Mouse (Mus musculus): ENCODE data around the gene Krt88. TPM values are rescaled to one million over a fixed set of nuclear protein-coding genes. Genes with fewer than 3 reads are reported as not detected.

The Krt88 gene
- polyA plus RNA-seq, 1 experiment = not detected

DNA sequence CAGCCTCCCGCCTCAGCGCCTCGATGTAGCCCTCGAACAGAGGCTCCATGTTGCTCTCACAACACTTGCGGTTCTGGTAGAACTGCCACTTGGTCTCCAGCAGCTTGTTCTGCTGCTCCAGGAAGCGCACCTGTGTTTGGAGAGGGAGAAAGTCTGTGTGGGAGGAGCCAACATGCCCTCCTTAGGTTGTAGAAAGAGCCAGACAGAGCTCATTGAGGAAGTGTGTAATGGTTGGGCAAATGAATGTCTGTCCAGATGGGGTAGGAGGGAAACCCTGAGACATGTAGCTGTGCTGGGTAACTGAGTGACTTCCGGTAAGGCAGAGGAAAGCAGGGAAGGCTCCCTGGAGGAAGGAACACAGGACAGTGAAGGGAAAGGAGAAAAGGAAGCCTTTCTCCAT lies 10.9 kb upstream of the Krt88 start:
- peaks cover 20% of the 10 kb centered on the region for H3K27me3 ChIP-seq (ENCODE audit: control insufficient read depth)
- no peaks in the 10 kb centered on the region for H3K9me3 ChIP-seq (ENCODE audit: control insufficient read depth, low read length)
- no peaks in the 10 kb centered on the region for H3K4me1 ChIP-seq (ENCODE audit: control insufficient read depth)
- no peaks in the 10 kb centered on the region for H3K36me3 ChIP-seq (ENCODE audit: control insufficient read depth)
- H3K4me3 ChIP-seq (replicated peaks) = no peak overlapping the region
- TF ChIP-seq TAL1 (IDR thresholded peaks at IDR 0.05; ENCODE audit: low read length) (no peak), GATA1 (IDR thresholded peaks at IDR 0.05; ENCODE audit: low read length) (no peak)

DNA sequence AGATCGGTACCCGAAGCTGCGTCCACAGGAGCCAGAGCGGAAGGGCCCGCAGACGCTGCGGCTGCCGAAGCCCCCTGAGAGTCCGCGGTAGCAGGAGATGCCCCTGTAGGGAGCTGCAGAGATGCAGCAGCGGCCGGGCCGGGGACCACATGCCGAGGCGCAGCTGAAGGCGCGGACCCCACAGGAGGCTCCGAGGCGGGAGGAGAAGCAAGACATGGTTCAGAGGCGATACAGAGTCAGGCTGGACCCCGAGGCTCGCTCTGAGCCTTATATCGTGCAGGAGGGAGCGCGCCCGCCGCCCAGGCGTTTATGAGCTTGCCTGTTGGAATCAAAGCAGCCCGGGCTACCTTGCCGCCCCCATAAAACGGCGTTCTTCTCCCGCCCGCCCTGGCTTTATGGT lies 9.0 kb upstream of the Krt88 start, which contains the start of gene Krt87:
Krt87 (minus strand) TSS at position 250 of the 400 bp plus-strand sequence.
- H3K9me3 ChIP-seq (ENCODE audit: control insufficient read depth, low read length) = no peaks in the 10 kb centered on the region
- TF ChIP-seq TAL1 (IDR thresholded peaks at IDR 0.05; ENCODE audit: low read length) (no peak), GATA1 (IDR thresholded peaks at IDR 0.05; ENCODE audit: low read length) (no peak)
- H3K4me3 ChIP-seq (replicated peaks) = no peak within 1 kb of the TSS
- H3K27me3 ChIP-seq (ENCODE audit: control insufficient read depth) = peaks cover 20% of the 10 kb centered on the region
- H3K36me3 ChIP-seq (ENCODE audit: control insufficient read depth) = no peaks in the 10 kb centered on the region
- no peaks in the 10 kb centered on the region for H3K4me1 ChIP-seq (ENCODE audit: control insufficient read depth)

DNA sequence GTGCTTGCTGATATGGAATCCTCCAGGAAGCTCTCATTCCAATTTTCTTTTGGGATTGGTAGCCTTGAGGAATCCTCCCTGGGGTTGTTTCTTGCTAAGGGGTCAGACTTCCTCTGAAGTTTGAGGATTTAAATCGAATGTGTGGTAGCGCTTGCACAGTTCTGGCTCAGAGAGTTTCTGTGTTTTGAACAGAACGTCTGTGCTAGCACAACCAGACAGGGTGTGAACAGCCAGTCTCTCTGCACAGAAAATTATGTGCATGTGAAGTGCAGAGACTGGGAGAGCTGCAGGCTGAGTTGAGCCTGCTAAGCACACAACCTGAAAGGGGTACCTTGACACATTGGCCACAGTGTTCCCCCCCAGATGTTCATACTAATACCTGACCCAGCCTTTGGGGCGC lies 6.7 kb upstream of the Krt88 start:
- Histone ChIP-seq H3K9me3 (ENCODE audit: control insufficient read depth, low read length) (no peaks in the 10 kb centered on the region), H3K36me3 (ENCODE audit: control insufficient read depth) (no peaks in the 10 kb centered on the region), H3K27me3 (ENCODE audit: control insufficient read depth) (peaks cover 20% of the 10 kb centered on the region), H3K4me3 (replicated peaks) (no peak overlapping the region), H3K4me1 (ENCODE audit: control insufficient read depth) (no peaks in the 10 kb centered on the region)
- TF ChIP-seq GATA1 (IDR thresholded peaks at IDR 0.05; ENCODE audit: low read length) = no peak
- TF ChIP-seq TAL1 (IDR thresholded peaks at IDR 0.05; ENCODE audit: low read length) = no peak

DNA sequence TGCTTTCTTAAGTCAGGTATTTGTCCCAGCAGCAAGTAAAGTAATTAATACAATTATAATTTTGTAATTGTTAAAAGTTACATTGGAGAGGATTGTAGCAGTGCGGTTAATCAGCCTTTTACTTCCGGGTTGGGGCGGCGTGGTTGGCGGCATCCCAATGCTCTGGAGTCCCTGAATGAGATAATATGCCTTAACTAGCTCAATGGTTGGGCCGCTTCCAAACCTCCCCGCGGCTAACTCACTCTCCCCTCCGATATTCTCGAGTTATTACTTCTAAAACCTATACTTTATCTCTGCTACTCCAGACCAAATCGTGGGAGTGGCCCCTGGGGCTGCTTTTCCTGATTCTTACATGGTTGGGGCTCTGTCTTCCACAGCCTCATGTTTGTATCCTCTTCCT lies 972 bp upstream of the Krt88 start:
- no peak overlapping the region for H3K4me3 ChIP-seq (replicated peaks)
- no peaks in the 10 kb centered on the region for H3K36me3 ChIP-seq (ENCODE audit: control insufficient read depth)
- no peaks in the 10 kb centered on the region for H3K9me3 ChIP-seq (ENCODE audit: control insufficient read depth, low read length)
- no peaks in the 10 kb centered on the region for H3K4me1 ChIP-seq (ENCODE audit: control insufficient read depth)
- H3K27me3 ChIP-seq (ENCODE audit: control insufficient read depth) = no peaks in the 10 kb centered on the region
- TF ChIP-seq GATA1 (IDR thresholded peaks at IDR 0.05; ENCODE audit: low read length) (no peak), TAL1 (IDR thresholded peaks at IDR 0.05; ENCODE audit: low read length) (no peak)

DNA sequence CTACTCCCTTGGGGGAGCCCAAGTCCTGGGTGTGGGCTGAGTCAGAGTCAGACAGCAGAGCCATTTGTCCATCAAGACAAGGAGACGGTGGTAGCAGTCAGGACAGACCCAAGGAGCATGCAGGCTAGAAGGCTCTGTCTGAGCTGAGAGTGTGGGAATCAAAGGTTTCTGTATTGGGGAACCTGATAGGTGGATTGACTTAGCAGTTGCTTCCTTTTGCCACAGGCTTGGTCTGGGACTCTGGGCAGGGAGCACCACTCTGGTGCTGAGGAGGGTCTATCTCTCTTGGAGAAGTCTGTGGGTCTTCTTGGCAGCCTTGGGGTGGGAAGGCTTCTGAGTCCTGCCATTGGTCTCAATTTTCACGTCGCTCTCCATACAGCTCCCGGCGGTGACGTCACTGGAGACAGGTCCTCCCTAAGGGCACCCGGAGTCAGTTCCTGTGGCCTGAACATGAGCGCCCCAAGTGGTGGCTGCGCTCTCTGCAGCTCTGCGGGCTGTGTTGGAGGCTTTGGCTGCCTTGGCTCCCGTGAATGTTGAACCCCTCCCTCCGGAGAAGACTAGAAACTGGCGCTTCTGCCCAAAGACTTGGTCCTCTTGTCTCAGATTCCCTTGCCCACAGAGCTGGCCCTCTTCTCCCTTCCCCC lies 5.7 kb downstream of the Krt88 start:
- TF ChIP-seq TAL1 (IDR thresholded peaks at IDR 0.05; ENCODE audit: low read length) (no peak), GATA1 (IDR thresholded peaks at IDR 0.05; ENCODE audit: low read length) (no peak)
- Histone ChIP-seq H3K36me3 (ENCODE audit: control insufficient read depth) (no peaks in the 10 kb centered on the region), H3K4me1 (ENCODE audit: control insufficient read depth) (no peaks in the 10 kb centered on the region), H3K27me3 (ENCODE audit: control insufficient read depth) (no peaks in the 10 kb centered on the region), H3K9me3 (ENCODE audit: control insufficient read depth, low read length) (peaks cover 8% of the 10 kb centered on the region), H3K4me3 (replicated peaks) (no peak overlapping the region)

DNA sequence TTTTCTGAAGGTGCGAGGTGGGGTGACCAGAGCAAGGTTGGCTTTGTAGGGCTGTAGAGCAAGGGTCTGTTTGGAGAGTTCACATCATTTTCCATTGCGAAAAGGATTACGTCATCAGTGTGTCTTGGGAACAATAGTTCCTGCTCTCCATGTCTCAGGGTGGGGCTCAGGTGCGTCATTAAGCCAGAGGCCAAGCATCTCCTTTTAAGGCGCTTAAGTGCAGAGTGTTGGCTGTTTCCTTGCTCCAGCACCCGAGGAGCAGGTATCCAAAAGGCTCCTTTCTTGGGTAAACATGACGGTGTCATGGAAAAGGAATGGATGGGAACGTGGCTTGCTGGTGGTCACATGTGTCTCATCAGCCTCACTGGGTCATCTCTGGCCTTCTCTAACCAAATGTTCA lies 7.2 kb downstream of the Krt88 start:
- TF ChIP-seq GATA1 (IDR thresholded peaks at IDR 0.05; ENCODE audit: low read length) (no peak), TAL1 (IDR thresholded peaks at IDR 0.05; ENCODE audit: low read length) (no peak)
- H3K4me1 ChIP-seq (ENCODE audit: control insufficient read depth) = no peaks in the 10 kb centered on the region
- H3K9me3 ChIP-seq (ENCODE audit: control insufficient read depth, low read length) = peaks cover 8% of the 10 kb centered on the region
- no peaks in the 10 kb centered on the region for H3K27me3 ChIP-seq (ENCODE audit: control insufficient read depth)
- H3K36me3 ChIP-seq (ENCODE audit: control insufficient read depth) = no peaks in the 10 kb centered on the region
- no peak overlapping the region for H3K4me3 ChIP-seq (replicated peaks)

DNA sequence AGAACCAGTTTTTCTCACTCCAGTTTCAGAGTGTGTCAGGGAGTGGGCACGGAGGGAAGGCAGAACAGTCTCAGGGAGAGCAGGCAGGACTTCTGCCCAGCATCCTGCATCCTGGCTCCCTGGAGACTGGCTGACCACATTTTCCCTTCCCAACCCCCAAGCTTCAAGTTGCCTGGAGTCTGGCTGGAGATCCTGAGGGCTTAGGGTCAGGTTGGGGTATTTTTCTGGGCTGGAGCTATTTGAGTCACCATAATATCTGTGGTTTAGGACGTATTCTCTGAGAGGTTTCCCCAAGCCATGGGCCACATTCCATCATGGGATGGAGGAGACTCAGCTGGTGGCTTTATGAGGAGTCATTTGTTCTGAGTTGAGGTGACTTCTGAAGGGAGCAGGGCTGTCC lies 7.7 kb downstream of the Krt88 start:
- H3K4me1 ChIP-seq (ENCODE audit: control insufficient read depth) = no peaks in the 10 kb centered on the region
- H3K4me3 ChIP-seq (replicated peaks) = no peak overlapping the region
- H3K9me3 ChIP-seq (ENCODE audit: control insufficient read depth, low read length) = peaks cover 8% of the 10 kb centered on the region
- no peaks in the 10 kb centered on the region for H3K27me3 ChIP-seq (ENCODE audit: control insufficient read depth)
- H3K36me3 ChIP-seq (ENCODE audit: control insufficient read depth) = no peaks in the 10 kb centered on the region
- TF ChIP-seq GATA1 (IDR thresholded peaks at IDR 0.05; ENCODE audit: low read length) = no peak
- no peak for TF ChIP-seq TAL1 (IDR thresholded peaks at IDR 0.05; ENCODE audit: low read length)

DNA sequence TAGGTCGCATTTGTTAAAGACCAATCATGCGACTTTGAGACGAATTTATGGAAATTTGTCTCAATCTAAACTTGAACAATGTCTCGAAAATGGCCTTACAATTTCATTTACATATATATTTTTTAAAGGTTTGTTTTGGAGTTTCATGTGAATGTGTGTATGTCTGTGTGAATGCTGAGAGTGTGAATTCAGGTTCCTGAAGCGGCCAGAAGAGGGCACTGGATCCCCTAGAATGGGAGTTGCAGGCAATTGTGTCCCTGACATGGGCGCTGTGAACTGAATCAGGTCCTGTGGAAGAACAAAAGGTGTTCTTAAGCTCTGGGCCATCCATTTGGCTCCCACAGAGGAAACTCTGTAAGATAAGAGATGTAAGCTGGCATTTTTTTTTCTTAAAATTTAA lies 8.3 kb downstream of the Krt88 start:
- peaks cover 8% of the 10 kb centered on the region for H3K9me3 ChIP-seq (ENCODE audit: control insufficient read depth, low read length)
- no peak overlapping the region for H3K4me3 ChIP-seq (replicated peaks)
- H3K4me1 ChIP-seq (ENCODE audit: control insufficient read depth) = no peaks in the 10 kb centered on the region
- no peaks in the 10 kb centered on the region for H3K27me3 ChIP-seq (ENCODE audit: control insufficient read depth)
- H3K36me3 ChIP-seq (ENCODE audit: control insufficient read depth) = no peaks in the 10 kb centered on the region
- no peak for TF ChIP-seq GATA1 (IDR thresholded peaks at IDR 0.05; ENCODE audit: low read length)
- TF ChIP-seq TAL1 (IDR thresholded peaks at IDR 0.05; ENCODE audit: low read length) = no peak

DNA sequence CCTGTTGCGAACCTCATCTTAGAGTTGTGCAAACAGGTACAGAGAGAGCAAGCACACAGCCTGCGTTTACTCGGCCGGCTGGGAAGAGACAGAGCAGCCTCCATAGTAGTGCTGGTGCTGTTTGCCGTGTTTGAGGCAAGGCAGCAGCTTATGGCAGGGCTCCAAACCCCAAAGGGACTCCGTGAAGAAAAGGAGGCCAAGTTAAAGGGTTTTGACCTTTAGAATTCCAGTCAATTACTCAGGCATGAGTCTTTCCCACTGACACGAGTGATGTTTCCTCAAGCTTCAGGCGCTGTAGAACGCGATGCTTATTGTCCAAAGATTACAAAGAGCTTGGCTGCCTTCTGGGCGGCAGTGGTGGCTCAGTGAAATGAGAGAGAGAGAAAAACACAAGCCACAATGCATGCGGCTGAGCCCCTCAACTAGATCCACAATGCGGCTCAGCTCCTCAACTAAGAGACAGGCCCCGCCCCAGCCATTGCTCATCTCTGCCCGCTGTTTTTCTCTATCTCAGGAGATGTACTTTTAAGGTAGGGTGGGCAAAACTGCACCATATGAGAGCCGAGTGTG lies 10.9 kb downstream of the Krt88 start:
- Histone ChIP-seq H3K4me1 (ENCODE audit: control insufficient read depth) (no peaks in the 10 kb centered on the region), H3K27me3 (ENCODE audit: control insufficient read depth) (no peaks in the 10 kb centered on the region), H3K4me3 (replicated peaks) (no peak overlapping the region), H3K36me3 (ENCODE audit: control insufficient read depth) (no peaks in the 10 kb centered on the region), H3K9me3 (ENCODE audit: control insufficient read depth, low read length) (peaks cover 8% of the 10 kb centered on the region)
- TF ChIP-seq TAL1 (IDR thresholded peaks at IDR 0.05; ENCODE audit: low read length) (no peak), GATA1 (IDR thresholded peaks at IDR 0.05; ENCODE audit: low read length) (no peak)

Data from erythroblast, embryonic 14.5 days (primary cell).